Mouse (Mus musculus) limb, embryonic 12.5 days (tissue): ENCODE data around the gene Gmnc. TPM values are rescaled to one million over a fixed set of nuclear protein-coding genes. Genes with fewer than 3 reads are reported as not detected.

Source experiments
- ATAC-seq: fragments of 200-750 bp; cut with Nextera tagmentation; 2 replicates; pipeline ENCODE4 v1.8.0; 2017; ENCODE audit warnings: low read depth, moderate TSS enrichment; ENCODE audit not compliant: insufficient number of reproducible peaks, insufficient read depth, low FRiP score, low TSS enrichment
- H3K27ac ChIP-seq: fragments of 300-500 bp; sonication (generic); 2 replicates; pipeline ENCODE4 v1.5.1; 2016; ENCODE audit warnings: mild to moderate bottlenecking, moderate library complexity
- H3K27me3 ChIP-seq: fragments of 300-500 bp; sonication (generic); 2 replicates; pipeline ENCODE4 v1.6.1; 2016; ENCODE audit warnings: mild to moderate bottlenecking, moderate library complexity
- H3K36me3 ChIP-seq: fragments of 300-500 bp; sonication (generic); 2 replicates; pipeline ENCODE4 v1.6.1; 2016; ENCODE audit warnings: mild to moderate bottlenecking, moderate library complexity
- H3K4me1 ChIP-seq: fragments of 300-500 bp; sonication (generic); replicated peaks from 2 replicates; pipeline ENCODE4 v1.6.1; 2016
- H3K4me2 ChIP-seq: fragments of 300-500 bp; sonication (generic); 2 replicates; pipeline ENCODE4 v1.6.1; 2016; ENCODE audit warnings: mild to moderate bottlenecking, moderate library complexity
- H3K4me3 ChIP-seq: fragments of 300-500 bp; sonication (generic); replicated peaks from 2 replicates; pipeline ENCODE4 v1.5.1; 2016; ENCODE audit warnings: mild to moderate bottlenecking
- H3K9ac ChIP-seq: fragments of 300-500 bp; sonication (generic); replicated peaks from 2 replicates; pipeline ENCODE4 v1.6.1; 2016; ENCODE audit warnings: mild to moderate bottlenecking, moderate library complexity
- H3K9me3 ChIP-seq: fragments of 300-500 bp; sonication (generic); 2 replicates; pipeline ENCODE4 v1.6.1; 2016; ENCODE audit warnings: mild to moderate bottlenecking, moderate library complexity
- WGBS: fragments of 180-500 bp; shearing (Covaris S2); methylation state at CpG from one replicate; pipeline ENCODE4 v1.1.7; 2016; 5-methylcytosine and 5-hydroxymethylcytosine counted together
- polyA plus RNA-seq: library from polyadenylated mRNA; unstranded; fragments of >200 nt; fragmentation: Nextera tagmentation; extraction: Ambion mirVana; gene quantifications from 2 replicates; pipeline ENCODE4 v1.2.1, GENCODE M21; 2016

Gene Gmnc
- polyA plus RNA-seq, 1 experiment from 2014 or later: 0.24 TPM

DNA sequence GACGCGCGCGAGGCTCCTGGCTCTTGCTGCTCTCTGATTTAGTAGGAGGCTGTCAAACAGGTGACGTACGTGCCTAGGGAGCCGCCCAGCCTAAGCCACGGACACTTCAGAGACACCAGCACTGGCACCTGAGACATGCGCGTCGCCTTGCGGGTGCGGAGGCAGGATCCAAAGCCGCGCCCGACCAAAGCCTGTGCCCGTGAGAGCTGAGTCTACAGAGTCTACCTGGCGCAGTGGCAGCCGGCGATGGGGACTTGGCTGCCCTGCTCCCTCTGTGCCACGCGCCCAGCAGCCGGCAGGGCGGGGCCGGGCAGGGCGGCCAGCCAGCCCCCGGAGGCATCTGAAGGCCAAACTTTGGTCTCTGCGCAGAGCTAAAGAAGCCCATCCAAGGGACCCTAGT, 23.5 kb downstream of the Gmnc start:
- WGBS: 2% methylated on average over 28 of the region's 28 CpGs
- no peak for ATAC-seq
- 0 out of 2 replicates have a peak, but pooled peaks cover 5% of the 10 kb centered on the region for H3K4me1 ChIP-seq
- no peaks in the 10 kb centered on the region for H3K36me3 ChIP-seq
- peak overlapping the region; percentile 43 for H3K4me3 ChIP-seq
- H3K9me3 ChIP-seq: no peaks in the 10 kb centered on the region
- H3K9ac ChIP-seq: peak overlapping the region; percentile 18; the same call in 1 of the 2 replicates
- no peak overlapping the region for H3K27ac ChIP-seq
- H3K4me2 ChIP-seq: peak overlapping the region; percentile 82
- peaks cover 19% of the 10 kb centered on the region for H3K27me3 ChIP-seq

GRCm38 (mm10) chr16:26966830-26967229, 24.6 kb downstream of the Gmnc start:
- Histone ChIP-seq H3K9me3 (no peaks in the 10 kb centered on the region), H3K4me1 (0 out of 2 replicates have a peak, but pooled peaks cover 5% of the 10 kb centered on the region), H3K27ac (no peak overlapping the region), H3K36me3 (no peaks in the 10 kb centered on the region), H3K27me3 (peaks cover 19% of the 10 kb centered on the region), H3K9ac (no peak overlapping the region), H3K4me2 (no peak overlapping the region), H3K4me3 (no peak overlapping the region)
- WGBS: 81% methylated on average over 2 of the region's 2 CpGs
- no peak for ATAC-seq

GRCm38 (mm10) chr16:26961971-26962370, 29.5 kb downstream of the Gmnc start:
- no peaks in the 10 kb centered on the region for H3K4me1 ChIP-seq
- H3K27ac ChIP-seq: no peak overlapping the region
- H3K4me3 ChIP-seq: no peak overlapping the region
- H3K27me3 ChIP-seq: peaks cover 4% of the 10 kb centered on the region
- H3K4me2 ChIP-seq: no peak overlapping the region
- no peaks in the 10 kb centered on the region for H3K36me3 ChIP-seq
- no peaks in the 10 kb centered on the region for H3K9me3 ChIP-seq
- H3K9ac ChIP-seq: no peak overlapping the region
- no peak for ATAC-seq

DNA sequence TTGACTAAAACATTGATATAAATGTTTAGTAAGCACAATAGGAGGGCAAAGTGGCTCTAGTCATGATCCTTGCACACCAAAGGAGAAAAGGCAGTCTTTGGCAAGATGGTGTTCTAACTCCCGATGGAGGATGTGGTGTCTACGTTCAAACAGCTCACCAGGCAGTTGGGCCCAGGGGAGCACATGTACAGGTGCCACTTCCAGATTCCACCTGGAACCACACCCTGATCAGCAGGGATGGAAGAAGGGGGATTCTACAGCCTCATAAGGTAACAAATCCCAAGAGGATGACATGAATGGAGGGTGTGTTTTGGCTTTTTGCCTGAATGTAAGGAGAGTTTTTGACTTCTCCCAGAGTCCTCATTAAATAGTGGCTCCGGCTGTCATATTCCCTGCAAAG, 39.9 kb downstream of the Gmnc start:
- no peak overlapping the region for H3K4me3 ChIP-seq
- no peak overlapping the region for H3K4me2 ChIP-seq
- no peak overlapping the region for H3K27ac ChIP-seq
- WGBS: 82% methylated on average over 3 of the region's 3 CpGs
- no peaks in the 10 kb centered on the region for H3K9me3 ChIP-seq
- H3K27me3 ChIP-seq: no peaks in the 10 kb centered on the region
- no peaks in the 10 kb centered on the region for H3K4me1 ChIP-seq
- H3K9ac ChIP-seq: no peak overlapping the region
- H3K36me3 ChIP-seq: no peaks in the 10 kb centered on the region
- ATAC-seq: no peak

- H3K4me1 ChIP-seq: no peaks in the 10 kb centered on the region
- 46% methylated on average over 4 of the region's 4 CpGs for WGBS
- H3K4me3 ChIP-seq: no peak overlapping the region
- no peak overlapping the region for H3K27ac ChIP-seq
- H3K9ac ChIP-seq: no peak overlapping the region
- ATAC-seq: no peak
- H3K27me3 ChIP-seq: no peaks in the 10 kb centered on the region
- H3K9me3 ChIP-seq: no peaks in the 10 kb centered on the region
- no peaks in the 10 kb centered on the region for H3K36me3 ChIP-seq
- no peak overlapping the region for H3K4me2 ChIP-seq
Observed at GRCm38 (mm10) chr16:26950209-26950608, 41.2 kb downstream of the Gmnc start.

GRCm38 (mm10) chr16:26903968-26904367, 87.5 kb downstream of the Gmnc start:
- ATAC-seq: no peak
- no peaks in the 10 kb centered on the region for H3K9me3 ChIP-seq
- H3K4me3 ChIP-seq: no peak overlapping the region
- no peak overlapping the region for H3K9ac ChIP-seq
- no peaks in the 10 kb centered on the region for H3K36me3 ChIP-seq
- H3K4me2 ChIP-seq: no peak overlapping the region
- WGBS: 95% methylated on average over 1 of the region's 1 CpGs
- no peak overlapping the region for H3K27ac ChIP-seq
- no peaks in the 10 kb centered on the region for H3K27me3 ChIP-seq
- H3K4me1 ChIP-seq: no peaks in the 10 kb centered on the region

DNA sequence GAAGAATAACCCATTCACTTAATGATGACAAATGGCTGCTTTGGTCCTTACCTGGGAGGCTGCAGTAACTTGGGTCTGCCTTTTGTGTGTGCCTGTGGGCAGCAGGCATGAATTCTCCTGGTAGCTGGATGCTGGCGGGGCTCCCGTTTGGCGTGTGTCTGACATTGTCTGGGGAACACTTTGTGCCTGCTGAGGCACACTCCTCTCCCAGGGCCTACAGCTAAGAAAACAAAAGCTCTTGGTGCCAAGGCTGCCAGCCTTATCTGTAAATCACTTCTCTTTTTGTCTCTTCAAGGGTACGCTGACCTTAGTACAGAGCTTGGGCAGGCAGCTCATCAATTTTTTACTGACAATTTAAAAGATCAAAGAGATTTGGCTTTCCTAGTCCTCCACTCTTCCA, 90.0 kb downstream of the Gmnc start:
- H3K9me3 ChIP-seq: no peaks in the 10 kb centered on the region
- no peaks in the 10 kb centered on the region for H3K27me3 ChIP-seq
- ATAC-seq: no peak
- H3K27ac ChIP-seq: no peak overlapping the region
- 19% methylated on average over 4 of the region's 4 CpGs for WGBS
- H3K4me3 ChIP-seq: no peak overlapping the region
- no peak overlapping the region for H3K9ac ChIP-seq
- H3K4me2 ChIP-seq: no peak overlapping the region
- no peaks in the 10 kb centered on the region for H3K36me3 ChIP-seq
- H3K4me1 ChIP-seq: no peaks in the 10 kb centered on the region

GRCm38 (mm10) chr16:26886337-26886736, 105.1 kb downstream of the Gmnc start:
- Histone ChIP-seq H3K4me2 (no peak overlapping the region), H3K4me3 (no peak overlapping the region), H3K4me1 (no peaks in the 10 kb centered on the region), H3K9me3 (no peaks in the 10 kb centered on the region), H3K9ac (no peak overlapping the region), H3K27me3 (no peaks in the 10 kb centered on the region), H3K27ac (no peak overlapping the region), H3K36me3 (no peaks in the 10 kb centered on the region)
- 82% methylated on average over 4 of the region's 4 CpGs for WGBS
- no peak for ATAC-seq

- no peak for ATAC-seq
- 73% methylated on average over 3 of the region's 3 CpGs for WGBS
- no peaks in the 10 kb centered on the region for H3K4me1 ChIP-seq
Observed at GRCm38 (mm10) chr16:26876885-26877284, 114.6 kb downstream of the Gmnc start.

More at GRCm38 (mm10) chr16:26876885-26877284, 114.6 kb downstream of the Gmnc start:
- no peaks in the 10 kb centered on the region for H3K27me3 ChIP-seq
- H3K27ac ChIP-seq: no peak overlapping the region
- H3K9ac ChIP-seq: no peak overlapping the region
- H3K4me3 ChIP-seq: no peak overlapping the region
- no peaks in the 10 kb centered on the region for H3K36me3 ChIP-seq
- H3K9me3 ChIP-seq: no peaks in the 10 kb centered on the region
- H3K4me2 ChIP-seq: no peak overlapping the region
